Mouse (Mus musculus) embryonic stem cell, embryonic (primary cell): ENCODE measurements around the gene Cntfr.
"Not testable (repeated sequence)": the region's sequence is repeated elsewhere in the genome, so short reads cannot be mapped to it uniquely, and the experiment has no call there.

Experiments used
- CTCF ChIA-PET, 4 experiments: fragments of 300-600 bp in 2 of 4; fragments of 350-600 bp in 2 of 4; sonication (Branson Sonifier 250); formaldehyde crosslinking; loops; one replicate each; lab custom pipeline; 2022; ENCODE audit warnings: inconsistent platforms in 2 of 4; lab: Charles Lee
- POLR2A ChIA-PET, 4 experiments: fragments of 300-600 bp in 2 of 4; fragments of 350-600 bp in 2 of 4; sonication (Branson Sonifier 250); formaldehyde crosslinking; loops; one replicate each; lab custom pipeline; 2022; ENCODE audit warnings: antibody characterized with exemption in 4 of 4, inconsistent platforms in 1 of 4; lab: Charles Lee

The Cntfr gene

DNA sequence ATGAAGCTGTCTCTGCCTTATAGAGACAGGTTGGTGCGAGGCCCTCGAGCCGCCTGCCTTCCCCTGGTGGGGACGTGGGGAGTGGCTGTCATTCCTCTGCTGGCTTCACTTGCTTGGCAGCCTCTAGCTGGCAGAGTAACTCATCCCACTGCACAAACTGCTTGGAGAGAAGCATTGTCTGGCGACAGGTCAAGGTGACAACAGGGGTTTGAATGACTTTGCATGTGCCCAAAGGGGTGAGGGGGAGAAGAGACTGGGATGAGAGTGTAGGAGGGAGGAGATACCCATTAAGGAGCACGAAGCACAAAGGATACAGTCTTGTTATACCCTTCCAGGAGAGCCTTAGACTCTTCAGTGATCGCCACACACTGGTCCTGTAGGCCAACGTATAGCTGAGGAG, 18.2 kb upstream of the Cntfr start:
- CTCF ChIA-PET: interaction anchor here (0.6 to 4.5 kb wide), 22 partner anchors 8 to 1362 kb away, joined by 3 to 59 read pairs (median 6); partner anchors contain the start of genes AI464131 (in 1 of the 4), Dctn3 (in 1 of the 4), Dnaic1 (in 1 of the 4) and Dnajb5 (in 1 of the 4)
- POLR2A ChIA-PET: interaction anchor here in 2 of 4 experiments (1.1 to 2.5 kb wide), 4 partner anchors 23 to 163 kb away, joined by 4 to 18 read pairs (median 6); partner anchors contain the start of genes Galt (in 1 of the 2) and Sigmar1 (in 1 of the 2)

DNA sequence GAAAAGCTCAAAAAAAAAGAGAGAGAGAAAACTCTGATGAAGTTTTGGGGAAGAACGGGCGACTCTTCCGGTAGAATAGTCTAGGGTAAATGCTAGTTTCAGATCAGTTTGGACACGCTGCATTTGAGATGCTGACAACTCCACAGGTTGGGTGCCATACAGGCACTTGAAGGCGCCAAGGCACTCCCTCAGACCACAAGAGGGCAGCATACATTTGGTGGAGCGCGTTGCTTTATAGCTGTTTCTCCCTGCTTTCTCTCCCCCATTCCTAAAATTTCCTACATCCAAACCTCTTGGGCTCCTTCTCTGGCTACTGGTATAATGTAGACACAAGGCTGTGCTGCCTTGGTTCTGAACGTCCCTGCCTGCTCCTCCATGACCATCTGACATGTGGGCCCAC, 17.4 kb upstream of the Cntfr start:
- POLR2A ChIA-PET: interaction anchor here (1.0 to 4.6 kb wide), 13 partner anchors 8 to 162 kb away, joined by 3 to 45 read pairs (median 7); partner anchors contain the start of genes Dctn3 (in 2 of the 4), Arid3c (in 1 of the 4), Fam219a (in 1 of the 4) and Galt (in 1 of the 4)
- CTCF ChIA-PET: interaction anchor here (0.6 to 4.5 kb wide), 41 partner anchors 9 to 1765 kb away, joined by 3 to 59 read pairs (median 4); partner anchors contain the start of genes Dctn3 (in 2 of the 4), Kif24 (in 2 of the 4), Nudt2 (in 2 of the 4) and AI464131 (in 1 of the 4)

DNA sequence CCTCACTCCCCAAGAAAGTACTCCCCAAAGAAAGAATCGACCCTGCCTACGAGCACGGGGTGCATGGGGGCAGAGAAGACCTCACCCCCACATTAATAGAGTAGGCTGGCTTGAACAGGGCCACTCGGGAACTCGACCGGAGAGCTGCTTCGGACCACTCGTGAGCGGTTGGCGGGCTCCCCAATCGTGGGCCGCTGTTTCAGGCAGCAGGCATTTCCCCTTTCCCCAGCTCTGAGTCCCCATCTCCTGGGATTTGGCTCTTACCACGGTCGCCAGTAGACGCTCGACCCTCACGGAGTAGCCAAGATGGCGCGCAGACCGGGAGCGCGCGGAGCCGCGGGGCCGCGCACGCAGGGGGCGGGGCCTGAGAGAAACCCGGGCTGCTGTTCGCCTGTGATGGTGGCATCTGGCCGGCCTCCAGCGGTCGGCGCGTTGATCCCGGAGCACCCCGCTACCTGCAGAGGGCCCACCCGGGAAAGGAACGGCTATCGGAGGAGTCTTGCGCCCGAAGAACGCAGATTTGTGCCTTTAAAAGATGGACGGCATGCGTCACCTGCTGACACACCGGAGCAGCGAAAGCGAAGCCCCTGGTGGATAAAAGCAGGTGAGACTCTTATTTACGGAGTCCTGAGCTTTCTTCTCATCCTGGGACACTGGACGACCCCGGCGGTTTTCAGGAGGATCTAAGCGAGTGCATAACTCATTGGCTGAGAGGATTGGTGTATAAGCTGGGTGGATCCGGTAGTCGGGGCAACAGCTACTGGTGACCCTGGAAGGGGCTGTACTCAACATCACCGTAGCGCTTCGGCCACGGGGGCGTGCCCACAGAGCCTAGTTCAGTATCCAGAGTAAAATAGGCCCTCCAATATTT, 16.5 kb upstream of the Cntfr start, which contains the start of gene Rpp25l:
TSS of gene Rpp25l (minus strand) at position 338 of the 871 bp plus-strand sequence.
- POLR2A ChIA-PET: interaction anchor here (0.6 to 4.6 kb wide), 26 partner anchors 9 to 249 kb away, joined by 3 to 45 read pairs (median 5); partner anchors contain the start of genes Dctn3 (in 2 of the 4), Arid3c (in 1 of the 4), Fam219a (in 1 of the 4) and Galt (in 1 of the 4)
- CTCF ChIA-PET: interaction anchor here (0.6 to 4.5 kb wide), 35 partner anchors 8 to 857 kb away, joined by 3 to 59 read pairs (median 5); partner anchors contain the start of genes Dnaic1 (in 2 of the 4), Fam219a (in 2 of the 4), Kif24 (in 2 of the 4) and Nudt2 (in 2 of the 4)

DNA sequence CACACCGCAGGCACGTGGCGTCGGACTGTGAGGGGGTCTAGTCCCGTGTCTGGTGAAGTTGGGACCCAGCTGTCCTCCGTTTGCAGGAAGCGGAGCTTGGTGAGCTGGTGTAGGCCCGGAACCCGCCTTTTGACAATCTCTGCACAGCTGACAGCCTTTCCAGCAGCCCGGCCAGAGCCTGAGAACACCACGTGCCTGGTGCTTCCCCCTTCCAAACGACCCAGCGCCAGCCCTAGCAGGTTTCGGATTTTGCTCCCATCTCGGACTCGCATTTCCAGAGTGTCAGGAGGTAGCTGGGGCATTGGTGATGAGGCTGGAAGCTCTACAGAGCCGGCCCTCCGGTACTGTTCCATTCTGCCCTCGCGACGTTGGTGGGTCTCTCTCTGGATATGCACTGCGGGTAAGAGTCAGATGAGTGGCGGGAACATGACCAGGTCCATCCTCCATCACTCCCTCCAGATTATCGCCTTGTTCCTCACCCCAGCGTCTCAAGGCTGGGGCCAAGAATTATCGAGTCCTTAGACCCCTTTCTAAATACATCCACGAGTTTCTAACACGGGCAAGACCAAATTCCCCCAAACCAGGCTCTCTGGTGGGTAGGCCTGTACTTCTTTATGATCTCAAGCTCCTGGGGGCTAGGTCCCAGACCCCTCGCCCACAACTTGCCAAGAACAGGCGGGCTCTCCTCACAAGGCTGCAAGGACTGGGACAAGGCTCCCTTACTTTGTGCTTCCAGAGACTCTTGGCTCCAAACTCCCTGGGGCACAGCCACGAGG, 15.7 kb upstream of the Cntfr start:
- POLR2A ChIA-PET: interaction anchor here in 3 of 4 experiments (0.6 to 4.6 kb wide), 26 partner anchors 8 to 248 kb away, joined by 3 to 45 read pairs (median 4); partner anchors contain the start of genes Dctn3 (in 2 of the 3), AI464131 (in 1 of the 3), Arid3c (in 1 of the 3) and Fam219a (in 1 of the 3)
- CTCF ChIA-PET: interaction anchor here (1.0 to 3.8 kb wide), 17 partner anchors 9 to 322 kb away, joined by 3 to 40 read pairs (median 5); partner anchors contain the start of genes Dnaic1 (in 2 of the 4), Fam219a (in 2 of the 4), AI464131 (in 1 of the 4) and Arid3c (in 1 of the 4)

DNA sequence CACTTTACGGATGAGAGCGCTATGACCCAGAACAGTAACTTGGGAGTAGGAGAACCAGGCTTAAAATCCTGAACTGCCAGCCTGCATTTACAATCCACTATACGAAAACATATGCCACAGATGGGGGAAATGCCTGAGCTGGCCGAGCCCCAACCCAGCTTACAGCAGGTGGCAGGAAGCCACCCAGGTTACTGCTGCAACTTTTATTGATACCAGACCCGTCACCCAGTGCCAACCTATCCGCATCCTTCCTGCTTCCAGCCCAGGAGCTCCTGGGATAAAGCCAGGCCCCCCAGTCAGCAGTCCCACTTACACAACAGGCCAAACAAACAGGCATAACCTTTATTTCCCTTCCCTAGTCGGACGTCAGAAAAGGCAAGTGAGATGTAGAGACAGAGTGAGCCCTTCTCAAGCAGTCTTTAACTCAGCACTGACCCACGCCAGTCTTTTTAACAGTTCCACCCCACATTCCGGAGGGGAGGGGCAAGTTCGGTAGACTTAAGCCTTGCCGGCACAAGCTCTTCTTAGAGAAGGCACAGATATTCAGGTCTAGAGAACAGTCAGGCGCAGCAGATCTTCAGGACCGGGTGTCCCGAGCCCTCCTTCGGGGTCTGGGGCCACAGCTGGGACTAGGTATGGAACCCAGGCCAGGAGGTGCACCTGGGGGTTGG, 15.0 kb upstream of the Cntfr start:
- CTCF ChIA-PET: interaction anchor here in 3 of 4 experiments (0.6 to 3.8 kb wide), 14 partner anchors 10 to 306 kb away, joined by 3 to 21 read pairs (median 4); partner anchors contain the start of genes AI464131 (in 1 of the 3), Dnaic1 (in 1 of the 3) and Fam219a (in 1 of the 3)
- POLR2A ChIA-PET: interaction anchor here in 3 of 4 experiments (0.6 to 4.6 kb wide), 20 partner anchors 8 to 247 kb away, joined by 3 to 45 read pairs (median 4); partner anchors contain the start of genes Dctn3 (in 2 of the 3), AI464131 (in 1 of the 3), Fam219a (in 1 of the 3) and Kif24 (in 1 of the 3)

DNA sequence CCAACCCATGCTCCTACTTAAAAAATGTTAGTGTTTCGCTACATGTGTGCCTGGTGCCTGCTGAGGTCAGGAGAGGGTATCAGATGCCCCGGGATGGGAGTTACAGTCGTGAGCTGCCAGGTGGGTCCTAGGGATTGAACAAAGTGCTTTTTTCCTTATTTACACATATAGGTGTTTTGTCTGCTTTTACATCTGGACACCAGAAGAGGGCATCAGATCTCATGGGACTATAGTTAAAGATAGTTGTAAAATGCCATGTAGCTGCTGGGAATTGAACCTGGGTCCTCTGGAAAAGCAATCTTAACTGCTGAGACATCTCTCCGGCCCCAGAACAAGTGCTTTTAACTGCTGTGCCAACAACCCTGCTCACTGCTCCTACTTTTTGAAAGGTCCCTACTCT, 13.3 kb upstream of the Cntfr start:
- CTCF ChIA-PET: interaction anchor here in 3 of 4 experiments (0.6 to 3.8 kb wide), 11 partner anchors 27 to 1478 kb away, joined by 3 to 21 read pairs (median 3); partner anchors contain the start of genes AI464131 (in 1 of the 3) and Ubap1 (in 1 of the 3)
- POLR2A ChIA-PET: interaction anchor here in 2 of 4 experiments (0.9 to 4.6 kb wide), 3 partner anchors 29 to 207 kb away, joined by 3 to 45 read pairs (median 3); partner anchors contain the start of gene AI464131 (in 1 of the 2)

DNA sequence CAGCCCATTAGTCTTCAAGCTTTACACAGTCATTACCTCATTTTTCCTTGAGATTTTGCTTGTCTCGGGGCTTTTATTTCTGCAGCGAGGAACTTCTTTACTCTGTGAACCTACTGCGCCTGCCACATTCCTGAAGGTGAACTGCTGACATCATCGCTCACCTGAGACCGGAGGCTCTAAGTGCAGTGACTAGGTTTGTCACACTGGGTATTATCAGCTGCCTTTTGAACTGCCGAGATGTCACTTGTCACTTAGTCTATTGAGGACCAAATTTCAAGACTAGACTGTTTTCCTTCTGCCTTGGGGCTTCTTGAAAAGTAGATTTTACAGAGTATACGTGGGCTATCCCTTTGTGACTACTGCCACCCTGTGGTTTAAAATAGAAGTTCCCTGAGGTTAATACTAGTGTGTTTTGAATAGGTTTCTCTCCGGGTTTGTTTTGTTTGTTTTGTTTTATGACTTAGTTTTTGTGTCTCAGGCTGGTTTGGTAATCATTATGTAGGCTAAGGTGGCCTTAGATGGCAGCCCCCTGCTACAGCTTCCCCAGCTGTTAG, 11.4 kb upstream of the Cntfr start:
- POLR2A ChIA-PET: interaction anchor here in 2 of 4 experiments (1.1 to 2.0 kb wide), 9 partner anchors 16 to 240 kb away, joined by 3 to 8 read pairs (median 4); partner anchors contain the start of genes Arid3c (in 1 of the 2), Dnaic1 (in 1 of the 2) and Fam219a (in 1 of the 2)
- CTCF ChIA-PET: interaction anchor here (0.7 to 2.9 kb wide), 31 partner anchors 11 to 657 kb away, joined by 3 to 34 read pairs (median 4); partner anchors contain the start of genes AI464131 (in 2 of the 4), Cntfr (in 1 of the 4), Dnaic1 (in 1 of the 4) and Enho (in 1 of the 4)

DNA sequence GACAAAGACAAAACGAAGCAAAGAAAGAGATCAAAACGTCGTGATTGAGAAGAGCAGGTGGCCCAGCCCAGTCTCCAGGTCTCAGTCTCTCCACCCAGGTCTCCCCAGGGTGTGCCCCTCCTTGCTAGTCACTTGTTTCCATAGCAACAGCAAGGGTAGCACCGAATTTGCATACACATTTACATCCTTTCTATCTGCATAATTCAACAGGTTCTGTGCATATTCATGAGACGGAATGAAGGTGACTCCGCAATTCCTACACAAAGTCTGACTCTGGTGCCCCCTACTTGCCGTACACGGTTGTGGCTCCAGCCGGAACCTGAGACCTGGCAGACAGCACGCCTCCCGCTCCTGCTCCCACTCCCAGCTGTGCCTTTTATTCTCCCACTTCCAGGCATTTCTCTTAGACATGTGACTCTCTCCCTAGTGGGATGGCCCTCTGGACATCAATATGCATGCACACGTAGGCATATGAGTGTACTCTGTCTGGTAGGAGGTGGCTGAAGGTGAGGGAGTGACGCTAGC, 10.2 kb upstream of the Cntfr start:
- CTCF ChIA-PET: interaction anchor here (0.5 to 2.9 kb wide), 55 partner anchors 9 to 656 kb away, joined by 3 to 34 read pairs (median 4); partner anchors contain the start of genes AI464131 (in 2 of the 4), Cntfr (in 2 of the 4), Dnaic1 (in 2 of the 4) and Fam219a (in 2 of the 4)
- POLR2A ChIA-PET: interaction anchor here in 3 of 4 experiments (0.7 to 2.0 kb wide), 20 partner anchors 17 to 651 kb away, joined by 3 to 8 read pairs (median 4); partner anchors contain the start of genes Dnaic1 (in 3 of the 3), Fam219a (in 3 of the 3), AI464131 (in 1 of the 3) and Arid3c (in 1 of the 3)

DNA sequence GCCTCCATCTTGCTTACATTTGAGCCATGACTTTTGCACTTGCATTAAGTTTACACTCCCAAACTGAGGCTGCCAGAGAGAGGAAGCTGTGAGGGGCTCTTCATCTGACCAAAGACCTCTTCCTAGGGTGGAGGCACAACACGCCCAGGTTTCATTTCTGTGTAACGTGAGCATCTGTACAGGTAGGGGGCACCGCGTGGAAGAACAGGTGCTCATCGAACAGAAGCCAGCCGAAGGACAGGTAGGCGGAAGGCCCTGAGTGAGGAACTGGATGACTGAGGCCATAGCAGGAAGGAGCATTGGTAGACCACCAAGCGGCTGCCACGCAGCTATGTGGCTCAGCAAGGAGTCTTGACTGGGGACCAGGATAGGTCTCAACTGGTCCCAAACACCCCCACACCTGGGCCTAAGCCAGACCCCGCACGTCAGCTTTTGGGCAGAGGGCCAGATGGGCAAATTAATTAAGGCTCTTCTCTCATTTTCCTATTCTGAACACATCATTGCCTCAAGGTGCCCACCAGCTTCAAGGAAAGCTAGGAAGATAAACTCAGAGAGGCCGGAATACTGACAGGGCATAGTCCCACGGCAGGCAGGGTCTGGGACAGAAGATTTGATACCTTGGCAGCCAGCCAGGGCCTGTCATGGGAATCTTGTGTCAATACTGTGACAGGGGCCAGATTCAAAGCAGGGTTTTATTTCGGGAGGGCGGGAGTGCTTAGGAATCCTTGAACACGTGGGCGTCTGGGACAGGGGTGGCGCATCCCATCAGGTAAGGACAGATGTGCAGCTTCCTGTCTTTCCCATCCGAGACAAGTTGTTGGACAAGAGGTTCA, 9.2 kb upstream of the Cntfr start:
- ChIA-PET CTCF (interaction anchor here (0.6 to 2.9 kb wide), 20 partner anchors 8 to 208 kb away, joined by 3 to 34 read pairs (median 4); partner anchors contain the start of genes AI464131 (in 1 of the 4) and Cntfr (in 1 of the 4)), POLR2A (interaction anchor here in 2 of 4 experiments (0.6 to 1.6 kb wide), 7 partner anchors 20 to 605 kb away, joined by 3 to 6 read pairs (median 4); partner anchors contain the start of genes AI464131 (in 1 of the 2), Dnaic1 (in 1 of the 2) and Fam219a (in 1 of the 2))

DNA sequence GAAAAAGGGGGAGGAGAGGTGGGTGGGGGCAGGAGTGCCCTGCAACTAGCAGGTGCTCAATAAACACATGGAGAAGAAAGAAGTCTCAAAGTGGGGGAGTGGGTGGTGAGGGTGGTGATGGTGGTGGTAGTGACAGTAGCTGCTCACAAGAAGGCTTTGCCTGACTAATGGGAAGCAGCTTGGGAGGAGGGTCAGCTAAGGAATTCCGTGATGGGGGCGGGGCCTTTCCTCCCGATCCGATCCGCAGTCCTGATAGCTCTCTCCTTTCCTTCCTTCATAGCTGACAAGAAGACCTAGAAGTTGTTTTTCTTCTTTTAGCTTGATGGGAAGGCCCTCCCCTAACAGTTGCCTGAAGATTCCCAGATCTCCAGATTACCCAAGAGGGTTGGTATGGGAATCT, 7.8 kb upstream of the Cntfr start:
- ChIA-PET POLR2A (interaction anchor here in 3 of 4 experiments (0.9 to 1.7 kb wide), 7 partner anchors 8 to 240 kb away, joined by 3 to 7 read pairs (median 4); partner anchors contain the start of genes Rpp25l (in 2 of the 3), AI464131 (in 1 of the 3), Kif24 (in 1 of the 3) and Nudt2 (in 1 of the 3)), CTCF (interaction anchor here in 2 of 4 experiments (0.9 to 2.5 kb wide), 4 partner anchors 10 to 236 kb away, joined by 3 to 10 read pairs (median 5); no protein-coding TSS in a partner anchor)

DNA sequence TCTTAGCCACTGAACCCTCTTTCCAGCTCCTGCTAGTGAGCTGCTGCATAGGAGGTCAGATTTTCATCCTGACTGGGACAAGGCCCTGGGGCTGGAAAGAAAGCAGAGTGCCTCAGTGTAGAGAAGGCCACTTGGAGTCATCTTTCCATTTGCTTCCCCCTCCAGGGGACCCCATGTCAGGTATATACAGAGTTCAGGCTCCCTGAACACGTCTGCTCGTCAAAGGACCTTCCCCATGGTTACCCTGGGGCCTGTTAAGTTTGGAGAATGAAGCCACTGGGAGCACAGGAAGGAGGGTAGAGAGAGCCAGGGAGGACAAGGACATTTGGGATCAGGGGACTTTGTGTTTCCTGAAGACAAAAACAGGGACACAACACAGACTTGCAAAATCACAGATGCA, 5.3 kb upstream of the Cntfr start:
- POLR2A ChIA-PET, CTCF ChIA-PET: not testable (repeated sequence)

DNA sequence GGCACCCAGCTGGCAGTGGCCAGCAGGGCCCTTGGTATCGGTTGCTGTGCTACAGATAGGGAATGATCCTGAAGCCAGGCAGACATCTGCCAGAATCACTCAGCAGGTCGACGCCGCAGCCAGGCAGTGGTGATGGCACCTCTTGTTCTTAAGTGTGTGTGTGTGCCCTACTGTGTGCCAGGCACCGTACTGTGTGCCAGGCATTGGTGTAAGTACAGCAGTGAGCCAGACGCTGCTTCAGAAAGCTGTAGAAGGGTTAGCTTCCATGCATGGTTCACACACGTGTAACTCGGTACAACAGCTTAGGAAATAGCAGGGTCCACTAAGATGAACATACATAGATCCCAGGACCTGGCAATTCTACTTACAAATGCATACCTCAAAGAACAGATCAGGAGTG, 3.3 kb upstream of the Cntfr start:
- POLR2A ChIA-PET, CTCF ChIA-PET: not testable (repeated sequence)

DNA sequence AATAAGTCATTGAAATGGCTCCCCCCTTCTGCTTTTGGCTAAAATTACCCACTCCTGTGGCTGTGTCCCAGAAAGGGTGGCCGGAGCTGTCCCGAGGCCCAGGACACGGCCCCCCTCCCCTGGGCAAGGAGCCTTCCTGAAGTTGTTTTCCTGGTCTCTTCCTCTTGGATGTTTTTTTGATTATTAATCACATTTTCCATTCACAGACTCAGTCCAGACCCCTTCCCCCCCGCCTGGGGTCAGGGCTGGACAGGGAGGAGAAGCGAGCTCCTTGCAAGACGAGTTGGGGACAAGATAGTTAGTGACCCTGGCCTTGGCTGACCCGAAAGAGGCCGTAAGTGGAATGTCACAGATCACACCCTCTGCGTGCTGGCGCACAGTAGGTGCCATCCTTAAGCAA, 2.9 kb upstream of the Cntfr start, which contains the start of gene Il11ra1:
TSS of gene Il11ra1 (plus strand) at position 207 of the 400 bp plus-strand sequence.
- CTCF ChIA-PET: interaction anchor here in 1 of 4 experiments (0.5 kb wide), 1 partner anchor 195 kb away, joined by 4 read pairs; no protein-coding TSS in a partner anchor
- POLR2A ChIA-PET: not testable (repeated sequence)
